Mouse (Mus musculus): ENCODE data around the gene Irf9. TPM values are rescaled to one million over a fixed set of nuclear protein-coding genes. Genes with fewer than 3 reads are reported as not detected.
A peak's percentile ranks its signal among the peaks of the same experiment; 100 is the strongest.

Gene Irf9
- polyA plus RNA-seq, 1 experiment from 2014 or later = 18.6 TPM

DNA sequence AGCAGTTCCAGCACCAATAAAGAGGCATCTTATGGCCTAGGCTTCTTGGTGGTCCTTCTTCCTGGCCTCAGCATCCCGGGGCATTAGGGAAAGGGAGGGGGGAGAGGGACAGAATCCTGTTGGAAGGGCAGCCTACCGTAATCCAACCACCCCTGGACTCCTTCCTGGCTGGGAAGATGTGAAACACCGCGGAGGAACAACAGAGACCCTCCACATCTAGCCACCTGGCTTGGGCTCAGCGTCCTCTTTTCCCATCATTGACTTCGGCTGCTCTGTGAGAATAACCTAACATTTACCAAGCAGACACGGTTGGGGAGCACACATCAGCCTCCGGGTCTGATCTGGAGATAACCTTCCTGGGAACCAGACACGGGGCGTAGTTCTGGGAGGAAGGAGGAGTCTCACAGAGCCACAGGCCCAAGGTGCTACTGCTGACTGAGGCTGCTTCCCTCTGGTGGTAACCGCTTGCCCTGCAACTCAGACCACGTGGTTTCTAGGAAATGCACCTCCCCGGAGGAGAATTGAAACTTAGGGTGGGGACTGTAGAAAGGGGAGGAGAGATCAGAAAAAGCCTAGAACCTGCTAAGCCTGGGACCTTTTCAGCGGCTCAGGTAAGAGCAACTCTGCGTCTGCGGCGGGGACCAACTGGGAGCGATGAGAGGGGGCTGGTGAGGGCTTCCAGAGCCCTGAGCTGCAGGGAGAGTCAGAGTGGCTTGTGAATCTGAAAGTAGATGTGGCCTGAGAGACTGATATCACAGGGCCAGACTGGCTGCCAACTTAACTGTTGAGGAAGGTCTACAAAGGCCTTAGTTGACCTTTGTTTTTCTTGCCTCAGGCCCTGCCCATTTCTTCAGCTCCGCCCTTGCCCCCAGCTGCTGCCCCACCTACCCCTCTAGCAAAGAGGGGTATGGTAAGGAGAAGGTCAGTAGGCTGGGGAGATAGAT is 534 bp downstream of the Irf9 start:
- DNase-seq (peak; percentile 95), ATAC-seq (peak; percentile 96)
- TF ChIP-seq EP300 (IDR thresholded peaks at IDR 0.05; ENCODE audit: low read depth) (peak; percentile 88; the same call in 1 of the 2 replicates), CTCF (IDR thresholded peaks at IDR 0.05; ENCODE audit: low read depth) (peak; percentile 99)
- Histone ChIP-seq H3K27me3 (ENCODE audit: insufficient read depth, low read length) (no peaks in the 10 kb centered on the region), H3K9me3 (ENCODE audit: low read length) (no peaks in the 10 kb centered on the region), H3K9ac (replicated peaks) (peak overlapping the region; percentile 96), H3K4me3 (ENCODE audit: low read depth, low read length) (peak overlapping the region; percentile 78), H3K36me3 (replicated peaks; ENCODE audit: insufficient read depth, low read length) (peaks cover 80% of the 10 kb centered on the region), H3K27ac (ENCODE audit: low read depth) (peak overlapping the region; percentile 99), H3K4me2 (ENCODE audit: low read depth, low read length) (peak overlapping the region; percentile 75), H3K4me1 (ENCODE audit: insufficient read depth) (peaks cover 36% of the 10 kb centered on the region)
- 8% methylated on average over 19 of the region's 19 CpGs for WGBS (ENCODE audit: insufficient replicate concordance)

DNA sequence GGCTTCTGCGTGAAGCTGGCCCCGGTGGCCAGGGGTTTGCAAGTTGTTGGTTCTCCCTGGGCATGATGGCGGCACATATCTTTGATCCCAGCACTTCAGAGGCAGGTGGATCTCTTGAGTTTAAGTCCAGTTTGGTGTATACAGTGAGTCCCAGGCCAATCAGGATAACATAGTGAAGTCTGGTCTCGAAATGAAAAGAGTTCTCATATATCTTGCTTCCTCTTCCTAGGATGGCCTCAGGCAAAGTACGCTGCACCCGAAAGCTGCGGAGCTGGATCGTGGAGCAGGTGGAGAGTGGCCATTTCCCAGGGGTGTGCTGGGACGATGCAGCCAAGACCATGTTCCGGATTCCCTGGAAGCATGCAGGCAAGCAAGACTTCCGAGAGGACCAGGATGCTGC is 1.5 kb downstream of the Irf9 start:
- H3K4me3 ChIP-seq (ENCODE audit: low read depth, low read length) = peak overlapping the region; percentile 78
- peaks cover 80% of the 10 kb centered on the region for H3K36me3 ChIP-seq (replicated peaks; ENCODE audit: insufficient read depth, low read length)
- ATAC-seq (no peak), DNase-seq (no peak)
- 83% methylated on average over 11 of the region's 11 CpGs for WGBS (ENCODE audit: insufficient replicate concordance)
- H3K27ac ChIP-seq (ENCODE audit: low read depth) = peak overlapping the region; percentile 99
- H3K9ac ChIP-seq (replicated peaks) = peak overlapping the region; percentile 96
- H3K4me1 ChIP-seq (ENCODE audit: insufficient read depth) = peaks cover 36% of the 10 kb centered on the region
- TF ChIP-seq EP300 (IDR thresholded peaks at IDR 0.05; ENCODE audit: low read depth) (no peak), CTCF (IDR thresholded peaks at IDR 0.05; ENCODE audit: low read depth) (no peak)
- peak overlapping the region; percentile 75 for H3K4me2 ChIP-seq (ENCODE audit: low read depth, low read length)
- no peaks in the 10 kb centered on the region for H3K27me3 ChIP-seq (ENCODE audit: insufficient read depth, low read length)
- no peaks in the 10 kb centered on the region for H3K9me3 ChIP-seq (ENCODE audit: low read length)

GRCm38 (mm10) chr14:55605743-55606459 is 2.5 kb downstream of the Irf9 start:
- no peak for TF ChIP-seq CTCF (IDR thresholded peaks at IDR 0.05; ENCODE audit: low read depth)
- no peak for TF ChIP-seq EP300 (IDR thresholded peaks at IDR 0.05; ENCODE audit: low read depth)
- Histone ChIP-seq H3K4me2 (ENCODE audit: low read depth, low read length) (peak overlapping the region; percentile 75), H3K27ac (ENCODE audit: low read depth) (peak overlapping the region; percentile 44), H3K4me1 (ENCODE audit: insufficient read depth) (peaks cover 36% of the 10 kb centered on the region), H3K9me3 (ENCODE audit: low read length) (no peaks in the 10 kb centered on the region), H3K27me3 (ENCODE audit: insufficient read depth, low read length) (no peaks in the 10 kb centered on the region), H3K4me3 (ENCODE audit: low read depth, low read length) (peak overlapping the region; percentile 78), H3K9ac (replicated peaks) (peak overlapping the region; percentile 96), H3K36me3 (replicated peaks; ENCODE audit: insufficient read depth, low read length) (peaks cover 81% of the 10 kb centered on the region)
- WGBS (ENCODE audit: insufficient replicate concordance) = 74% methylated on average over 16 of the region's 16 CpGs
- ATAC-seq (no peak), DNase-seq (no peak)

GRCm38 (mm10) chr14:55608339-55608738 is 5.0 kb downstream of the Irf9 start:
- H3K4me1 ChIP-seq (ENCODE audit: insufficient read depth) = peaks cover 27% of the 10 kb centered on the region
- WGBS (ENCODE audit: insufficient replicate concordance) = 95% methylated on average over 6 of the region's 6 CpGs

GRCm38 (mm10) chr14:55613346-55613745 is 10.0 kb downstream of the Irf9 start:
- no peak overlapping the region for H3K4me3 ChIP-seq (ENCODE audit: low read depth, low read length)
- ATAC-seq (no peak), DNase-seq (no peak)
- TF ChIP-seq EP300 (IDR thresholded peaks at IDR 0.05; ENCODE audit: low read depth) = no peak
- no peak overlapping the region for H3K4me2 ChIP-seq (ENCODE audit: low read depth, low read length)
- no peak overlapping the region for H3K9ac ChIP-seq (replicated peaks)
- H3K27me3 ChIP-seq (ENCODE audit: insufficient read depth, low read length) = 0 out of 2 replicates have a peak, but pooled peaks cover 2% of the 10 kb centered on the region
- no peaks in the 10 kb centered on the region for H3K9me3 ChIP-seq (ENCODE audit: low read length)
- 59% methylated on average over 6 of the region's 6 CpGs for WGBS (ENCODE audit: insufficient replicate concordance)
- peaks cover 27% of the 10 kb centered on the region for H3K36me3 ChIP-seq (replicated peaks; ENCODE audit: insufficient read depth, low read length)
- H3K4me1 ChIP-seq (ENCODE audit: insufficient read depth) = peaks cover 15% of the 10 kb centered on the region
- H3K27ac ChIP-seq (ENCODE audit: low read depth) = peak overlapping the region; percentile 31; the same call in 1 of the 2 replicates

More at GRCm38 (mm10) chr14:55608339-55608738, 5.0 kb downstream of the Irf9 start:
- no peaks in the 10 kb centered on the region for H3K27me3 ChIP-seq (ENCODE audit: insufficient read depth, low read length)
- H3K27ac ChIP-seq (ENCODE audit: low read depth) = no peak overlapping the region
- TF ChIP-seq CTCF (IDR thresholded peaks at IDR 0.05; ENCODE audit: low read depth) (no peak), EP300 (IDR thresholded peaks at IDR 0.05; ENCODE audit: low read depth) (no peak)
- peaks cover 58% of the 10 kb centered on the region for H3K36me3 ChIP-seq (replicated peaks; ENCODE audit: insufficient read depth, low read length)
- H3K4me2 ChIP-seq (ENCODE audit: low read depth, low read length) = no peak overlapping the region
- no peaks in the 10 kb centered on the region for H3K9me3 ChIP-seq (ENCODE audit: low read length)
- no peak overlapping the region for H3K4me3 ChIP-seq (ENCODE audit: low read depth, low read length)
- no peak overlapping the region for H3K9ac ChIP-seq (replicated peaks)
- no peak for ATAC-seq
- no peak for DNase-seq

All from liver, postnatal 0 days (tissue).